Mouse (Mus musculus) gastrocnemius, adult 8-10 months (tissue): Measurements from ENCODE around the gene Wtap. TPM values are rescaled to one million over a fixed set of nuclear protein-coding genes. Genes with fewer than 3 reads are reported as not detected.
"Not testable (repeated sequence)": the region's sequence is repeated elsewhere in the genome, so short reads cannot be mapped to it uniquely, and the experiment has no call there.

Source experiments
- DNase-seq, 2 experiments: peaks; one replicate each; pipeline ENCODE4 v3.0.0; 2022; ENCODE audit warnings: low spot score in 2 of 2
- total RNA-seq, 4 experiments: library from RNA; stranded (reverse); gene quantifications; 2 replicates each; pipeline ENCODE4 v1.2.4; 2022

Gene Wtap
- 10 to 100 TPM; 22.5 to 28.0 (median 26.2) TPM for total RNA-seq

- DNase-seq: no peak
Measured at GRCm38 (mm10) chr17:12994069-12994468, at the start of gene Wtap. Gene Wtap (minus strand): TSS chr17:12994169.

- DNase-seq: not testable (repeated sequence)
Measured at GRCm38 (mm10) chr17:13036627-13037192, 42.7 kb upstream of the Wtap start.

- DNase-seq: no peak
Measured at GRCm38 (mm10) chr17:13013316-13013715, 19.3 kb upstream of the Wtap start.

GRCm38 (mm10) chr17:13009887-13010286 lies 15.9 kb upstream of the Wtap start:
- DNase-seq: no peak

GRCm38 (mm10) chr17:13008528-13008927 lies 14.6 kb upstream of the Wtap start:
- no peak for DNase-seq

GRCm38 (mm10) chr17:13007730-13008425 lies 13.9 kb upstream of the Wtap start:
- peak; percentile 96 to 97 for DNase-seq

- DNase-seq: no peak
Measured at GRCm38 (mm10) chr17:13006984-13007383, 13.0 kb upstream of the Wtap start.

- not testable (repeated sequence) for DNase-seq
Measured at GRCm38 (mm10) chr17:13006546-13006945, 12.6 kb upstream of the Wtap start, which contains the start of gene Sod2. Gene Sod2 (plus strand): TSS chr17:13006846.

- not testable (repeated sequence) for DNase-seq
Measured at GRCm38 (mm10) chr17:13004436-13004835, 10.5 kb upstream of the Wtap start.

- DNase-seq: not testable (repeated sequence)
Measured at GRCm38 (mm10) chr17:13002243-13002642, 8.3 kb upstream of the Wtap start.

- DNase-seq: no peak
Measured at GRCm38 (mm10) chr17:12999069-12999468, 5.1 kb upstream of the Wtap start.

GRCm38 (mm10) chr17:12997890-12998289 lies 3.9 kb upstream of the Wtap start:
- DNase-seq: no peak

GRCm38 (mm10) chr17:12996345-12996744 lies 2.4 kb upstream of the Wtap start:
- DNase-seq: no peak

- DNase-seq: peak; percentile 91 to 94
Measured at GRCm38 (mm10) chr17:12992470-12992991, 1.4 kb downstream of the Wtap start.

- DNase-seq: peak; percentile 83 to 87
Measured at GRCm38 (mm10) chr17:12991635-12992358, 2.2 kb downstream of the Wtap start.

GRCm38 (mm10) chr17:12991194-12991634 lies 2.8 kb downstream of the Wtap start:
- DNase-seq: no peak

- no peak for DNase-seq
Measured at GRCm38 (mm10) chr17:12990567-12991145, 3.3 kb downstream of the Wtap start.

GRCm38 (mm10) chr17:12988096-12988495 lies 5.9 kb downstream of the Wtap start:
- DNase-seq: not testable (repeated sequence)

- DNase-seq: no peak
Measured at GRCm38 (mm10) chr17:12983988-12984387, 10.0 kb downstream of the Wtap start.

GRCm38 (mm10) chr17:12978546-12978945 lies 15.4 kb downstream of the Wtap start:
- DNase-seq: no peak

- no peak for DNase-seq
Measured at GRCm38 (mm10) chr17:12973851-12974250, 20.1 kb downstream of the Wtap start.

- no peak for DNase-seq
Measured at GRCm38 (mm10) chr17:12967173-12967572, 26.8 kb downstream of the Wtap start.
